Mouse (Mus musculus): ENCODE results near the gene Acin1. TPM values are rescaled to one million over a fixed set of nuclear protein-coding genes. Genes with fewer than 3 reads are reported as not detected.

Acin1 gene
- total RNA-seq, 2 experiments from 2014 or later, result 222 to 293 TPM

GRCm38 (mm10) chr14:54701298-54701697 is 14.6 kb upstream of the Acin1 start:
- ATAC-seq (replicated peaks; ENCODE audit: low FRiP score, low TSS enrichment, poor library complexity, severe bottlenecking), result 0 out of 2 replicates have a peak, but pooled peaks have one; percentile 36

- ATAC-seq (replicated peaks; ENCODE audit: low FRiP score, low TSS enrichment, poor library complexity, severe bottlenecking), result no peak
These were observed 12.9 kb upstream of the Acin1 start for GRCm38 (mm10) chr14:54699586-54699985.

GRCm38 (mm10) chr14:54698733-54699132 is 12.0 kb upstream of the Acin1 start, which contains the start of gene Gm29776:
Gene Gm29776 (minus strand): TSS chr14:54698833.
- ATAC-seq (replicated peaks; ENCODE audit: low FRiP score, low TSS enrichment, poor library complexity, severe bottlenecking), result no peak

- no peak for ATAC-seq (replicated peaks; ENCODE audit: low FRiP score, low TSS enrichment, poor library complexity, severe bottlenecking)
These were observed 10.0 kb upstream of the Acin1 start for GRCm38 (mm10) chr14:54696752-54697151.

- ATAC-seq (replicated peaks; ENCODE audit: low FRiP score, low TSS enrichment, poor library complexity, severe bottlenecking), result no peak
These were observed 8.3 kb upstream of the Acin1 start for GRCm38 (mm10) chr14:54695042-54695441.

GRCm38 (mm10) chr14:54687251-54687650 is 520 bp upstream of the Acin1 start:
- no peak for ATAC-seq (replicated peaks; ENCODE audit: low FRiP score, low TSS enrichment, poor library complexity, severe bottlenecking)

- ATAC-seq (replicated peaks; ENCODE audit: low FRiP score, low TSS enrichment, poor library complexity, severe bottlenecking), result peak; percentile 78
These were observed 639 bp downstream of the Acin1 start, which contains the start of gene 1700123O20Rik for GRCm38 (mm10) chr14:54686063-54686521. Gene 1700123O20Rik (plus strand): TSS chr14:54686216.

- no peak for ATAC-seq (replicated peaks; ENCODE audit: low FRiP score, low TSS enrichment, poor library complexity, severe bottlenecking)
These were observed 1.3 kb downstream of the Acin1 start for GRCm38 (mm10) chr14:54685471-54685870.

GRCm38 (mm10) chr14:54682396-54682795 is 4.3 kb downstream of the Acin1 start:
- ATAC-seq (replicated peaks; ENCODE audit: low FRiP score, low TSS enrichment, poor library complexity, severe bottlenecking), result no peak

- ATAC-seq (replicated peaks; ENCODE audit: low FRiP score, low TSS enrichment, poor library complexity, severe bottlenecking), result no peak
These were observed 8.0 kb downstream of the Acin1 start for GRCm38 (mm10) chr14:54678657-54679304.

GRCm38 (mm10) chr14:54676290-54676689 is 10.4 kb downstream of the Acin1 start:
- no peak for ATAC-seq (replicated peaks; ENCODE audit: low FRiP score, low TSS enrichment, poor library complexity, severe bottlenecking)

- ATAC-seq (replicated peaks; ENCODE audit: low FRiP score, low TSS enrichment, poor library complexity, severe bottlenecking), result no peak
These were observed 12.4 kb downstream of the Acin1 start for GRCm38 (mm10) chr14:54674317-54674716.

- 0 out of 2 replicates have a peak, but pooled peaks have one; percentile 47 for ATAC-seq (replicated peaks; ENCODE audit: low FRiP score, low TSS enrichment, poor library complexity, severe bottlenecking)
These were observed 17.4 kb downstream of the Acin1 start for GRCm38 (mm10) chr14:54669381-54669780.

GRCm38 (mm10) chr14:54664477-54665222 is 22.1 kb downstream of the Acin1 start:
- no peak for ATAC-seq (replicated peaks; ENCODE audit: low FRiP score, low TSS enrichment, poor library complexity, severe bottlenecking)

- ATAC-seq (replicated peaks; ENCODE audit: low FRiP score, low TSS enrichment, poor library complexity, severe bottlenecking), result no peak
These were observed 26.7 kb downstream of the Acin1 start for GRCm38 (mm10) chr14:54660009-54660408.

- ATAC-seq (replicated peaks; ENCODE audit: low FRiP score, low TSS enrichment, poor library complexity, severe bottlenecking), result peak; percentile 94
These were observed 33.2 kb downstream of the Acin1 start for GRCm38 (mm10) chr14:54653496-54653895.

- no peak for ATAC-seq (replicated peaks; ENCODE audit: low FRiP score, low TSS enrichment, poor library complexity, severe bottlenecking)
These were observed 33.9 kb downstream of the Acin1 start for GRCm38 (mm10) chr14:54652787-54653186.

GRCm38 (mm10) chr14:54651556-54651955 is 35.2 kb downstream of the Acin1 start:
- ATAC-seq (replicated peaks; ENCODE audit: low FRiP score, low TSS enrichment, poor library complexity, severe bottlenecking), result no peak

- peak; percentile 39 for ATAC-seq (replicated peaks; ENCODE audit: low FRiP score, low TSS enrichment, poor library complexity, severe bottlenecking)
These were observed 35.9 kb downstream of the Acin1 start for GRCm38 (mm10) chr14:54650621-54651454.

GRCm38 (mm10) chr14:54647900-54648299 is 38.8 kb downstream of the Acin1 start:
- no peak; the same call in 1 of the 2 replicates for ATAC-seq (replicated peaks; ENCODE audit: low FRiP score, low TSS enrichment, poor library complexity, severe bottlenecking)
